Mouse (Mus musculus) hindbrain, embryonic 16.5 days (tissue): ENCODE measurements at regions not wholly inside any gene's neighbourhood (a gene's known extent, or its start where the extent isn't known, plus 50 kb on each side); places are given as distances from the start of the nearest gene placed in this dataset.

Source experiments
- ATAC-seq: fragments of 200-750 bp; cut with Nextera tagmentation; 2 replicates; pipeline ENCODE4 v1.8.0; 2017; ENCODE audit warnings: moderate TSS enrichment, moderate library complexity
- H3K27ac ChIP-seq: fragments of 300-500 bp; sonication (generic); 2 replicates; pipeline ENCODE4 v1.5.1; 2014; ENCODE audit warnings: low read depth, mild to moderate bottlenecking, control low read depth, low read length, moderate library complexity
- H3K27me3 ChIP-seq: fragments of 300-500 bp; sonication (generic); replicated peaks from 2 replicates; pipeline ENCODE4 v1.6.1; 2014; ENCODE audit warnings: low read length; ENCODE audit not compliant: control insufficient read depth, insufficient read depth
- H3K36me3 ChIP-seq: fragments of 300-500 bp; sonication (generic); 2 replicates; pipeline ENCODE4 v1.6.1; 2014; ENCODE audit warnings: mild to moderate bottlenecking, low read length, moderate library complexity, mixed read lengths; ENCODE audit not compliant: control insufficient read depth, insufficient read depth
- H3K4me1 ChIP-seq: fragments of 300-500 bp; sonication (generic); 2 replicates; pipeline ENCODE4 v1.6.1; 2014; ENCODE audit warnings: low read depth, low read length; ENCODE audit not compliant: control insufficient read depth, insufficient read depth
- H3K4me2 ChIP-seq: fragments of 300-500 bp; sonication (generic); 2 replicates; pipeline ENCODE4 v1.6.1; 2014; ENCODE audit warnings: mild to moderate bottlenecking, low read length, control low read depth, moderate library complexity
- H3K4me3 ChIP-seq: fragments of 300-500 bp; sonication (generic); 2 replicates; pipeline ENCODE4 v1.5.1; 2014; ENCODE audit warnings: mild to moderate bottlenecking, low read length, control low read depth, moderate library complexity
- H3K9ac ChIP-seq: fragments of 300-500 bp; sonication (generic); 2 replicates; pipeline ENCODE4 v1.6.1; 2014; ENCODE audit warnings: low read depth, mild to moderate bottlenecking, control low read depth, low read length, moderate library complexity
- H3K9me3 ChIP-seq: fragments of 300-500 bp; sonication (generic); 2 replicates; pipeline ENCODE4 v1.6.1; 2014; ENCODE audit warnings: mild to moderate bottlenecking, low read length, moderate library complexity; ENCODE audit not compliant: control insufficient read depth
- WGBS: fragments of 180-500 bp; shearing (Covaris S2); extraction: QIAGEN DNeasy Blood & Tissue Kit; methylation state at CpG from one replicate; pipeline ENCODE4 v1.1.7; 2014; 5-methylcytosine and 5-hydroxymethylcytosine counted together

DNA sequence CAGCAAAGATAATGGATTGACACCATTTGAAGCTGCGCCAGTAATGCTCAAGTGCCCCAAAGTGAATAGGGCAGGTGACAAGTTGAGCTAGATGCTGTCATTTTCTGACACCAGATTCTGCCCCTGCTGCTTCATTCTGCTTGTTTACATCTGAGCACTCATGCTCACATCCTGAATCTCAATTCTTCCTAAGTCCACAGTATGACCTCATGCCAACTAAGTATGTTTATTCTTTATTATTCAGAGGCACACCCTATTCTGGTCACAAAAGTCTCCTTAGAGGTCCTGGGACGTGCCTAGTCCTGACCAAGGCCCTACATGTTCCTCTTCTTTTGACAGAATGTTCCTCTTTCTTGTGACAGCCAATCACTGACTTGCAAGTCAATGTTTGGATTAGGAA is 938.1 kb downstream of the Robo2 start:
- no peak for ATAC-seq
- no peak overlapping the region for H3K4me2 ChIP-seq

DNA sequence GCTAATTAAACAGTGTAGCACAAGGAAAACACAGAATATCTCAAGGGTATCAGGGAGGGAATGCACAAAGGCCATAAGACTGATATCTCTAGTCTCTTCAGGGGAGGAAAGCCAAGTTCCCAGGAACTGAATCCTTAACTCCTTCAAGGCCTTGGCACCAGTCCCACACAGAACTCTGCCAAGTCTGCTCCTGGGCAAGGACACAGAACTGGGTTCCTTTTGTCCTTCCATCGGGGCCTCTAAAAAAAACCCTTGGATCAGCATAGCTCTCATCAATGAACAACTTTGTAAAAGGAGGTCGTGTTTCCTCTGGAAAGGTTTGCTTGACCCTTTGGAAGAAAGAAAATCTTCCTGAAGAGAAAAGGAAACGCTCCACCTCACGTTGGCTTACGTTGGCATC is 940.1 kb downstream of the Robo2 start:
- Histone ChIP-seq H3K36me3 (no peaks in the 10 kb centered on the region), H3K4me2 (no peak overlapping the region), H3K9ac (no peak overlapping the region), H3K27ac (no peak overlapping the region), H3K4me3 (no peak overlapping the region), H3K4me1 (no peaks in the 10 kb centered on the region), H3K27me3 (no peaks in the 10 kb centered on the region), H3K9me3 (no peaks in the 10 kb centered on the region)
- WGBS: 52% methylated on average over 5 of the region's 5 CpGs
- peak; percentile 75 for ATAC-seq

More for the DNA sequence above, 938.1 kb downstream of the Robo2 start:
- no peaks in the 10 kb centered on the region for H3K4me1 ChIP-seq
- H3K27me3 ChIP-seq: no peaks in the 10 kb centered on the region
- no peaks in the 10 kb centered on the region for H3K36me3 ChIP-seq
- no peaks in the 10 kb centered on the region for H3K9me3 ChIP-seq
- 73% methylated on average over 2 of the region's 2 CpGs for WGBS
- H3K27ac ChIP-seq: no peak overlapping the region
- H3K4me3 ChIP-seq: no peak overlapping the region
- no peak overlapping the region for H3K9ac ChIP-seq

DNA sequence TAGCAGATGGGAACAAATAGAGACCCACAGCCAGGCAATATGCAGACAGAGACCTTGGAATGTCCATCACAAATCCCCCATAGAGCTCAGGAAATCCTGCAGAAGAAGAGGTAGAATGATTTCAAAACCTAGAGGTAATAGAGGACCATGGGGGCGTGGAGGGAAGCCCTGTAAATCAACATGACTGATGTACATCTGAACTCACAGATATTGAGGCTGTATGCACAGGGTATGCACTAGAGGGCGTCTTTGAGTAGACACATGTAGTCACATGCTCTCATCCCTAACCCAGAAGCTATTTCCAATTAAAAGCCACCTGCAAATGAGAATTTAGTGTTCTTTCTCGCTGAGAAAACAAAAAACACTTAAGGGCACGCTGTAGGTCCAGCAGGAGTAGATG is 941.1 kb downstream of the Robo2 start:
- no peaks in the 10 kb centered on the region for H3K9me3 ChIP-seq
- no peak overlapping the region for H3K4me2 ChIP-seq
- no peak overlapping the region for H3K27ac ChIP-seq
- 63% methylated on average over 4 of the region's 4 CpGs for WGBS
- no peaks in the 10 kb centered on the region for H3K4me1 ChIP-seq
- no peak overlapping the region for H3K4me3 ChIP-seq
- H3K27me3 ChIP-seq: no peaks in the 10 kb centered on the region
- no peak overlapping the region for H3K9ac ChIP-seq
- no peaks in the 10 kb centered on the region for H3K36me3 ChIP-seq
- ATAC-seq: no peak

DNA sequence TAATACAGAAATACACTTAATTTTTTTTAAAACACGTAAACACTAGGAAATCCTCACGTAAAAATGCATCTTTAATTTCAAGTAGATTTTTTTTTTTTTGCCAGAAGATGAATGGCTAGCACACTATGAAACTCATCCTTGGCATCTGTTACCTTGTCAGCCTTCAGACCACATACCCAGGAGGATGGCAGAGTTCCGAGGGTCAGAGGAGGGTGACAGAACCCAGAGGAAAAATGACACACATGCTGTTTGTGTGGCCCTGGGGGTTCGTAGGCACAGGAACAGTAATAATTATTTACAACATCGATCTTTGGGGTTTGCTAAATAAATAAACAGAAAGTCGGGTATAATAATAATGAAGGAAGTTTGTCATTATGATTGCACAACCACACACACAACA is 945.3 kb downstream of the Robo2 start:
- Histone ChIP-seq H3K36me3 (no peaks in the 10 kb centered on the region), H3K9me3 (no peaks in the 10 kb centered on the region), H3K9ac (no peak overlapping the region), H3K4me2 (no peak overlapping the region), H3K4me1 (no peaks in the 10 kb centered on the region), H3K27me3 (no peaks in the 10 kb centered on the region), H3K4me3 (no peak overlapping the region), H3K27ac (no peak overlapping the region)
- 69% methylated on average over 6 of the region's 6 CpGs for WGBS
- no peak for ATAC-seq

DNA sequence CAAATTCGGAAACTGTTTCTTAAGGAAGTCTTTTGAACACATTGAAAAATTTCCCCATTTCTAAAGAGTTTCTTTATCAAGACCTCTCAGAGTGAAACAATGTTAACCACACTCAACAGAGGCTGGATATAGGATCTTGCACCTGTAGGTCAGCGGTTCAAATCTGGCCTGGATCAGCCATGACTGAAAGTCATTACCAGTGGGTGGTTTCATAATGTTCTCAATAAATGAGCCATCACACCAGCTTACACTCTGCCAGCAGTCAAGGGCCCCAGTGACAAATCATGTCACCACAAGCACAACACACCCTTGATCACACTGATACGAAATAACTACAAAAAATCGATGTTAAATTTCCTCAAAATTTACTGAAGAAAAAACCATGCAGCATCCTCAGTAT is 949.1 kb downstream of the Robo2 start:
- Histone ChIP-seq H3K27ac (no peak overlapping the region), H3K4me3 (no peak overlapping the region), H3K9ac (no peak overlapping the region), H3K27me3 (no peaks in the 10 kb centered on the region), H3K9me3 (no peaks in the 10 kb centered on the region), H3K4me1 (no peaks in the 10 kb centered on the region), H3K4me2 (no peak overlapping the region), H3K36me3 (no peaks in the 10 kb centered on the region)
- WGBS: 93% methylated on average over 4 of the region's 4 CpGs
- ATAC-seq: no peak

DNA sequence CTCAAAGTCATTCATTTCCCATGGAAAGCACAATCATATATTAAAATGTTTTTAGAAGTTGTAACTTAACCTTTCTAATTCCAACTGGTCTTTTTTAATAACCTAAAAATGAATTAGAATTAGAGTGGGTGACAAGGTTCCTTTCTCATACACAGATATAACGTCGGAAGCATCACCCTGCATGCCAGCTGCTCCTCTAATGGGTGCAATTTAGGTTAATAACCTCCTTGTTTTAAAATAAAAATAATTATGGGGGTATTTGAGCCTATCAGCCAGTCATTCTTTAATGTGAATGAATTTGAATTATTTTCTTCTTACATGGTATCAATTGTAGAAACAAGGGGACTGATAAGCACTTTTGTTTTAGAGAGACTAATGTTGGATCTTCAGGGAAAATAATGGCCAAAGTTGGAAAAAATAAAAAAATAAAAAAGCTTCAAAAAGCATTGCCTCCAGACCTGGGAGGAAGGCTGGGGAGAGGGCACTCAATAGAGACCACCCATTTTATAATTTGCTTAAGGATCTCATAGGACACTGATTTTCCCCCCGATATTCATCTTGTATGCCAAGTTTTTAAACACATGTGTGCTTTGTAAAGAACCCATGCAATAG is 960.9 kb downstream of the Robo2 start:
- Histone ChIP-seq H3K4me1 (no peaks in the 10 kb centered on the region), H3K27ac (no peak overlapping the region), H3K4me3 (no peak overlapping the region), H3K9ac (no peak overlapping the region), H3K36me3 (no peaks in the 10 kb centered on the region), H3K4me2 (no peak overlapping the region), H3K9me3 (no peaks in the 10 kb centered on the region), H3K27me3 (no peaks in the 10 kb centered on the region)
- WGBS: 74% methylated on average over 3 of the region's 3 CpGs
- ATAC-seq: no peak

DNA sequence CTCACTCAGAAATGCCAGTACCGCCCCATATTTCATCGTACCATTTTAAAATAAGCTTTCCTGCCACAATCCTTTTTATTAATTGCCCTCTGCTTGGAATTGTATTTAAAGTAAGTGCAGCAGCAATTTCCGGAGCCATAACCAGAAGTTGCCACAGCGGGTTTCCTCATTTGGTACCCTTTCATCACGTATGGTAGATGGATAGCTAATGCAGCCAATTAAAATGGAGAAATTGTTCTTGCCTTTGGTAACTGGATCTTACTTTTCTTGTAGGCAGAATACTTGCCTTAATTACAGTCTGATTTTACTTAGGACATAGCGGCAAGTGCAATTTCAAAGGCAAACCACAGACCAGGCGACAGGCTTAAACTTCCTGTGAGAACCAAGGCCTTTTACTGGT is 961.8 kb downstream of the Robo2 start:
- H3K9me3 ChIP-seq: no peaks in the 10 kb centered on the region
- H3K9ac ChIP-seq: no peak overlapping the region
- H3K36me3 ChIP-seq: no peaks in the 10 kb centered on the region
- H3K4me1 ChIP-seq: no peaks in the 10 kb centered on the region
- 82% methylated on average over 7 of the region's 7 CpGs for WGBS
- no peak overlapping the region for H3K27ac ChIP-seq
- H3K4me2 ChIP-seq: no peak overlapping the region
- H3K4me3 ChIP-seq: no peak overlapping the region
- no peak for ATAC-seq
- no peaks in the 10 kb centered on the region for H3K27me3 ChIP-seq

DNA sequence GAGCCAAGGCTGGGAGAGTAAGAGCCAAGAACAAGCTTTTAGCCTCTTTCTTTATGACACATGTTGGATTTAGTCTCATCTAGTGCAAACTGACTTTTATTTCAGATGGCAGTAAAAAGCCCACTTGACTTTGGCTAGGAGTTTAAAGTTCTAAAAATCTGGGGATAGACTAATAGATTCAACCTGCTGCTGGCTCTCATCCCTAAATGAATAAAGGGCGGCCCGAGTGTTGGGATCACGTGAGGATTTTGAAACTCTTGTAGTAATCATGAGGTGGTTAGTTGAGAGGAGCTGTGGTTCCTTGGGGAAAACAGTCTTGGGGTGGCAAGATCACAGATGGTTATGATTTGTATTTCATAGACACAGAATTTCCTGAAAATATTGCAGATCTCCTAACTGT is 975.9 kb downstream of the Robo2 start:
- Histone ChIP-seq H3K9ac (no peak overlapping the region), H3K36me3 (no peaks in the 10 kb centered on the region), H3K4me3 (no peak overlapping the region), H3K4me2 (no peak overlapping the region), H3K4me1 (no peaks in the 10 kb centered on the region), H3K9me3 (no peaks in the 10 kb centered on the region), H3K27me3 (no peaks in the 10 kb centered on the region), H3K27ac (no peak overlapping the region)
- 82% methylated on average over 3 of the region's 3 CpGs for WGBS
- ATAC-seq: no peak

DNA sequence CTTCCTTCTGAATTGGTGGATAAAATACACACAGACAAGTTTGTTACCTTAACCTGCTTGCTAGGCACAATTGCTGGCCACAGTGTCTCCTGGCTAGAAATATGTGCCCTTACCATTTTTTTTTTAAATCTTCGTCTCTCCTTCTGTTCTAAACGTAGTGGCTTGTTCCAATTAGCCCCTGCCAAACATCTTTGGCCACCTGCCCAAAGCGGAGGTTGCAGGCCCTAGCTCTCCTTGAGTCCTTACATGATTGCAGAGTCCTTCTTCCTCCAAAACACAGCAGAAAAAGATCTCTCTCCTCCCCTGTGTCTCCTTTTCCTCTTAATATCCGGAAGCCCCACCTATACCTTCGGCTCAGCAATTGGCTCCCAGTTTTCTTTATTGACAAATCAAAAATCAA is 986.8 kb downstream of the Robo2 start:
- Histone ChIP-seq H3K4me3 (no peak overlapping the region), H3K4me2 (no peak overlapping the region), H3K27ac (no peak overlapping the region), H3K9me3 (no peaks in the 10 kb centered on the region), H3K36me3 (no peaks in the 10 kb centered on the region), H3K9ac (no peak overlapping the region), H3K27me3 (no peaks in the 10 kb centered on the region), H3K4me1 (no peaks in the 10 kb centered on the region)
- ATAC-seq: no peak
- WGBS: 76% methylated on average over 5 of the region's 5 CpGs

DNA sequence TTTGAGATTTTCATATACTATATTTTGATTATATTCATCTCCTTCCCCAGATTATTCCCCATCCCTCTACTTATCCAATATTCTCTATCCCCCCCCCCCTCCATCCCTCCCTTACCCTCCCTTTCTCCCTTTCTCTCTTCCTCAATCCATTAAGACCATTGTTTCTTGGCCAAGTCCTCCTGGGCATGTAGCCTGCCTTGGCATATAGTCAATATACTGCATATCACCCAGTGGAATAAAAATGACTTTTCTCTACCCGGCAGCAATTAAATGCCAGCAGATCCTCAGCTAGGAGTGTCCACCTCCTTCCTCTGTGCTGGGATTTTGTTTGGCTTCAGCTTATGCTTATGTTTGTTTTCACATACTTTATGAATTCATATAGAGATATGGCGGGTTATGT is 987.3 kb downstream of the Robo2 start:
- Histone ChIP-seq H3K27me3 (no peaks in the 10 kb centered on the region), H3K27ac (no peak overlapping the region), H3K9me3 (no peaks in the 10 kb centered on the region), H3K4me2 (no peak overlapping the region), H3K4me1 (no peaks in the 10 kb centered on the region), H3K36me3 (no peaks in the 10 kb centered on the region), H3K4me3 (no peak overlapping the region), H3K9ac (no peak overlapping the region)
- ATAC-seq: no peak
- WGBS: 73% methylated on average over 2 of the region's 2 CpGs
